Mouse (Mus musculus): Measurements from ENCODE around the gene Glud1.

DNA sequence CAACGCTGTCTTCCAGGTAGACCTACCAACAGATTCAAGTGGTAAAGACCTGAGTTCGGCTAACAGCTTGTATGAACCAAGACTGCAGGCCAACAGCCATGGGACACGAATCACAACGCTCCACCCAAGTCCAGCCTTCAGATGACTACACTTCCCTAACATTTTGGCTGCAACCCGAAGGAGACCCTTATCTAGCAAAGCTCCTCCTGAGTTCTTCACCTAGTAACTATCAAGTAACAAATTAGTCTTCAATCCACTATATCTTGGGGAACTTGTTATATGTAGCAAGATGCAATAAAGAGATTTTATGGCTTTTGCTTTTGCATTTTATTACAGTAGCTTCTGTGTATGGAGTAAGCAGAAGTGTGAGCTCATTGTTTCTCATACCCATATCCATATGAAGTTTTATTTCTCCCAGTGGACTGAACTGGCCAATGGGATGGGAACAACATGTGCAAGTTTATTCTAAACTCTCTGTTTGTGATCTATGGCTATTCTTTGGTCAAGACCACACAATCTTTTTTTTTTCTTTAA lies 28.7 kb upstream of the Glud1 start:
- TF ChIP-seq CTCF (IDR thresholded peaks at IDR 0.05; ENCODE audit: borderline replicate concordance, insufficient read depth, low read depth, low read length) (no peak), POLR2A (IDR thresholded peaks at IDR 0.05; ENCODE audit: borderline replicate concordance, insufficient read depth, low read length) (no peak)
